Mouse (Mus musculus) v-Abl transformed pro-B cells (cell line): ENCODE measurements around the gene Arl4a.

Experiments used
- in situ Hi-C, 2 experiments: fragments of 400-800 bp; cut with MboI; formaldehyde crosslinking; loops; one replicate each; pipeline ENCODE4 v1.15.1; 2025; ENCODE audit not compliant: unreplicated experiment in 2 of 2

The Arl4a gene

DNA sequence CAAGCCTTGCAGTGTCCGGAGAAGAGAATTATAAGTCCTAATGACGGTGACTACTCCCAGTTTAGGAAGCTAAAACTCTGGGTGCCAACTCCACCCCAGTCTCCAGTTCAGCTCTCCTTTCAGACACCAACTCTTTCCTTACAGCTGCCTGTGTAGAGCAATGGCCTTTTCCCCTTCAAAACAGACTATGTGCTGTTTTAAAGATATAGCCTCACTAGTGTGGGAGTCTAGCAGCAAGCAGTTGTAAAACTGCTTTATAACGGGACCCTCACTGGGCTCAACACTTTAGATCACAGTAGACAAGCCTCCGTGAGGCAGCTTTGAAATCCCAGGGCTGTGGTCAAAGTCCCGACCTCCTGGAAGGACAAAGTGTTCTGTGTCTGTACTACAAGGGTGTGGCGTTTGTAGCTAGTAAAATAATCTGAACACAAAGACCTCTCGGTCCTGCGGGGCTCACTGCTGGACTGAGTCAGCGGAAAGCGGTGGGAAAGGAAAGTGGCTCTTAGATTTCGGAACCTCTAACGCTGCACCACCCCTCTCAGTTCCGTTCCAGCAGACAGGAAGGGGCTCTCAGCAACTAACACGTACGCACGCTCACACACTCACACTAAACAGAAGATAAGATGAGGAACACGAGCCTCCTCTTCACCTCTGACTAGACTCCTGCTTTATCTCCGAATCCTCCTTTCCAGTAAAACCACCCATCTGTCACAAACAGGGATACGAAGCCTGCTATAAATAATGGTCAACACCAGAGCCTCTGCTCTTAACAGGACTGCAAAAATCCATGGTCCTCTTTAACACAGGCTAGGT, 21.0 kb downstream of the Arl4a start:
- in situ Hi-C loops: no loop called here

DNA sequence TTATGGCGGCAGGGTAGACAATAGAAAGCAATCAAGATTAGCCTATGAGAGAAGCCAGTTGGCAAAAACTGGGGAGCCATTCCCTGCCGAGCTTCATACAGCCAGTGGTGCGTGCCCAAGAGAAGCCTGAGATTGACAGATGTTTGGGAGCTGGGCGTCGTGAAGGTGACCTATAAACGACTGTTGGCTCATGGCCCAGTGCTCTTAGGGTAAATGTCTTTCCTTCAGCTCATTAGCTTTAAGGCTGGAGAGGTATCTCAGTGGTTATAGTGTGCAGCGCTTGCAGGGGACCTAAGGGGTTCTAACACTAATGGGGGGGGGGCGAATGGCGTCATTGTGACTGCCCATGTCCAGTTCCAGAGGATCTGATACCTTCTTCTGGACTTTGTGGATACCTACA, 21.8 kb downstream of the Arl4a start:
- in situ Hi-C loops: no loop called here

DNA sequence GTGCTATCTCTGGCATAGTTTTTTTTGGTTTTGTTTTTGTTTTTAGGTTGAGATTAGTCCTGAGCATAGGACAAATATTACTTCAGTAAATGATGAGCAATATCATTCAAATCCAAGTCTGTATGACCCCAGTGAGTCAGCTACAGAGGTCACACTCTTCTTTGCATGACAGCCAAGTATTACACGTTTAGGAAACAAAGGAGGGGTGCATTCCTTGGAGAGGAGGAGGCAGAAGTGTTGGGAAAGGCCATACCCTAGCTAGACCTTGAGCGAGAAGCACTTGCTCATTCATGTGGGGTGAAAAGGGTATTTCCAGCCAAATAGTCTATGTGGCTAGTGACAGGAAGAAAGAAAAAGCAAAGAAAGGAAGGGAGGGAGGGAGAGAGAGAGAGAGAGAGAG, 28.0 kb downstream of the Arl4a start:
- in situ Hi-C loops: no loop called here

DNA sequence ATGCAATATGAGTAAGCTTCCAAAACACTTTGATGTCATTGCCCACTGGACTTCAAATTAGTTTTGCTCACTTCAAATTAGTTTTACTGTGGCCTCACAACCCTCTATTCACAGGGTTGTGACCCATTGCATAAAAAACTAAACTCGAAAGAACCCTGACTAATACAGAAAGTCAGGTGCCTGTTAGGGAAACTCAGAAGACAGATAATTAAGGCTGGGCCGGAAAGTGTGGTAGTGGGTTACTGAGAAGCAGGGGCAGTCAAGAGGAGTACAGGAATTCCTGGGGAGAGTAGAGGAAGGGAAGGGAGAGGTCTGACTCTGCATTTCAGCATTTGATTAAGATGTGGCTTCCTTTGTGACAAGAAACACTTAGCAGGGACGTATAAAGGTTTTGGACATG, 29.4 kb downstream of the Arl4a start:
- in situ Hi-C loops: no loop called here

DNA sequence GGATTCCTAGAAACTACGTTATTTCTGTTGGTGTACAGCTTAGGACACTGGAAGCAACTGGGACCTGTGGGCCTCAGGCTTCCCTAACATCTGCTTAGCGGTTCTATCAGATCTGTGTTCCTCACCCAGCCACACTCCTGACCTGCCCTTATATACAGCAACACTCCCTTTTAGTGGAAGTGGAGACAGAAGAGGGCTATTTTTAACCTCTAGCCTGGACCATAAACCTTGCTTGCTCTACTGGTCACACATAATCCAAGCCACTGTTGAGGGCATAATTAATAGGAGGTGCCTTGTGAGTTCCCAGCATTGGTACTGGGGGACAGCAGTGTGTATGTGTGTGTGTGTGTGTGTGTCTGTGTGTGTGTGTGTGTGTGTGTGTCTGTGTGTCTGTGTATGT, 33.1 kb downstream of the Arl4a start:
- in situ Hi-C loops: no loop called here

DNA sequence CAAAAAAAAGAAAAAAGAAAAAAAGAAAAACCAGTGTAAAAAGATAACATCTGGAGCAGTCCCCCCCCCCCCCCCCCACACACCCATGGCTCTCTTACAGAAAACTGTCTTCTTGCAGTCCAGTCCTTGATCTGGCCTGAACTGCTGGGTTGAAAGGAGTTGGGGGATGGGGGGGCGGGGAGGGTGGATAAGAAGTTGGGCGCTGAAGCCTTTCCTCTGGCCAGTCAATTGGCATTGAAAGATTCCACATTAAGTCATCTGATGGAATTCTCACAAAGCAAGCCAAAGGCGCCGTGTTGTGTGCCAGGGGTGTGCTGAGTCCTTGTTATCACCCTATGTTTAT, 39.0 kb downstream of the Arl4a start:
- in situ Hi-C loops: no loop called here

DNA sequence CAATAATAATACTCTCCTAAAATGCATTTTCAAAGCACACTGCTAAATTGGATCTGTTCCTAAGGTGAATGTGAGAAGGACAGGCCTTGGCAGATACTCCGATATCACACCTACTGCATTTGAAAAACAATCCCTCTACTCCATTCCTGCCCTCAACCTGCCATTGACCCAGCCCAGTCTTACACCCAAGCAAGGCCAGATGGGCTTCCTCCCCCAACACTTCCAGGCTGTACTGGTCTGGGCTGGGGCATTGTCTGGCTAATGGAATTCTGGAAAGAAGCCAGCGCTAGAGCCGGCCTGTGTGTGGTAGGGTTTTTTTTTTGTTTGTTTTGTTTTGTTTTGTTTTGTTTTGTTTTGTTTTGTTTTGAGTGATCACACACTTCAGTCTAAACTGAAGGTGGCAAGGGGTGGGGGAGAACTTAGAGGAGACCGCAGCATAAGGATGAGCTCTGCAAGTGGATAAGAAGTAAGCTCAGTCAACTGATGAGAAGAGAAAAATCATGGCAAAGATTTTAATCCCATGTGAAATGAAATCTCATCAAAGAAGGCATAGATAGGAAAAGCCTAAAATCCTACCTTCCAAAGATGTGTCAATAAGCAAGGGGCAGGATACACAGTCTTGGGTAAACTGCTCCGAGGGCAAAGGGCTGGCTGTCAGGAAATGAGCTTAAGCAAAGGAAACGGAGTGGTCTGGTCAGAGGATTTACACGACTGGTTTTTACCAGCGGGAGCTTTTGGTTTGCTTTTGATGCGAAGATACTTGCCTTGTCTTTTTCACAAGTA, 39.6 kb downstream of the Arl4a start:
- in situ Hi-C loops: no loop called here

DNA sequence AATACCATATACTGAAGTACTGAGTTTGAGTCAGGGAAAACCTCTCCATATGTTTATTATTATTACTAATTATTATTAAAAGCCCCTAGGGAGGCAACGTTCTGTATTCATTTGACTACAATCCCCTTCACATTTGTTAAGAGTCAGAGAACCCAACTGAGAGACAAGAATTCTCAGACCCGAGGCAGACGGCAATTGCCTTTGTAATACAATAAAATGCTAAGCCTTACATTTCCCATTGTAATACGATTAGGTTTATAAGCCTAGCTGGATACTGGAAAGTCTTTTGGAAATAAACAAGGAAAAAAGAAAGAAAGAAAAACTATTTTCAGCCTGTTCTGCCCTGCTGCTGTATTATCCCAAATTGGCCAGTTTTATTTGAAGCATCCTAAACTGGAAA, 40.2 kb downstream of the Arl4a start:
- in situ Hi-C loops: no loop called here

DNA sequence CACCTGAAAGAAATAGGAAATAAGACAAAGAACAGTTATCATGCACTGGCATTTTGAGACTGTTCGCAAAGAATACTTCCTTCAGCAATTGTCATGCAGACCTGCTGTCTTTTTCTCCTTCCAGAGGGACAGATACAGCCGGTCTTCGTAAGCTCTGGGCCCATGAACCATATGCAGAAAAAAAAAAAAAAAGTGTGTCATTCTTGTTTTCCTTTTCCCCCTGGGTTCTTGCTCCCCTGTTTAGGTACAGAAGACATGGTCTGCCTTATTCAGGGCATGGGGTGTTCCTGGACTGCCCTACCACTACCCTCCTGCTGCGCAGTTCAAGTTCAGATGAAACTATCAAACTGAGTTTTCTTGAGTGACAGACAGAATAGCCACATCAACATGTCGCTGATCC, 41.8 kb downstream of the Arl4a start:
- in situ Hi-C loops: no loop called here

DNA sequence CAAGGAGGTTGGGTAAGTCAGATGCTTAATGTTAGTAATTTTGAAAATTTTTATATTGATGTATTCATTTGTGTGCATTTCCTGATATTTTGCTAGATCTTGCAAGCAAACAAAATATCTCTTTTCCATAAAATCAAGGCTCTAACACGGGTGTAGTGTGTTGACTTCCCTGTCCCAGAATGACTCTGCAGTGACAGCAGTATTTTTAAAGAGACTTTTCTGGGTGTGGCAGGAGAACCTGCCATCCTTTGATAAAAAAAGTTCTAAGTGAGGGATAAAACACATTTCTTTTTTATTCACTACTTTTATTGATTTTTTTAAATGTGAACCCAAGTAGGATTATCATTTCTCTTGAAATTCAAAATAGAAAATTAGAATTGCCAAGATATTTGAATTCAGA, 42.2 kb downstream of the Arl4a start:
- in situ Hi-C loops: no loop called here

DNA sequence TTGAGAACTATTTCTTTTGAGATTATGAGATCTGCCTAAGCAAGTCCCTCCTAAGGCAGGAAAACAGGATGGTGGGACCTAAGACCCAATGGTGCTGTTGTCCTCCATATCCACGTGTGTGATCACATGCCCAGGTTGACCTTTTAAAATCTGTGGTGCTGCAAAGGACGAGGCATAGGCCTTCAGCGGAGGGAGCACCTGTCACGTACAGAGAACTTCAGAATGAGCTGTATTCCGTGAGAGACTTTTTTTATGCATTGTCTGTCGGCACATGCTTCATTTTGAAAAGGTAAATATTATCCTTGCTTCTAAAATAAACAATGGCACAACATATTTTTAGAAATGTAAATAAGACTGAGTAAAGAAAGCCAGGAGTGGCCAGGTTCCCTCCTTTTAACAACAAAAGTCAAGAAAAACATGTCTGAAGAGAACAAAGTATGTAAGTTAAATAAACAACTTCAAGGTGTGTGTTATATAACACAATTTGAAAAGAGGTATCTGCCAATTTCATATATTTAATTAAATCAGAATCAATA, 45.0 kb downstream of the Arl4a start:
- in situ Hi-C loops: no loop called here

DNA sequence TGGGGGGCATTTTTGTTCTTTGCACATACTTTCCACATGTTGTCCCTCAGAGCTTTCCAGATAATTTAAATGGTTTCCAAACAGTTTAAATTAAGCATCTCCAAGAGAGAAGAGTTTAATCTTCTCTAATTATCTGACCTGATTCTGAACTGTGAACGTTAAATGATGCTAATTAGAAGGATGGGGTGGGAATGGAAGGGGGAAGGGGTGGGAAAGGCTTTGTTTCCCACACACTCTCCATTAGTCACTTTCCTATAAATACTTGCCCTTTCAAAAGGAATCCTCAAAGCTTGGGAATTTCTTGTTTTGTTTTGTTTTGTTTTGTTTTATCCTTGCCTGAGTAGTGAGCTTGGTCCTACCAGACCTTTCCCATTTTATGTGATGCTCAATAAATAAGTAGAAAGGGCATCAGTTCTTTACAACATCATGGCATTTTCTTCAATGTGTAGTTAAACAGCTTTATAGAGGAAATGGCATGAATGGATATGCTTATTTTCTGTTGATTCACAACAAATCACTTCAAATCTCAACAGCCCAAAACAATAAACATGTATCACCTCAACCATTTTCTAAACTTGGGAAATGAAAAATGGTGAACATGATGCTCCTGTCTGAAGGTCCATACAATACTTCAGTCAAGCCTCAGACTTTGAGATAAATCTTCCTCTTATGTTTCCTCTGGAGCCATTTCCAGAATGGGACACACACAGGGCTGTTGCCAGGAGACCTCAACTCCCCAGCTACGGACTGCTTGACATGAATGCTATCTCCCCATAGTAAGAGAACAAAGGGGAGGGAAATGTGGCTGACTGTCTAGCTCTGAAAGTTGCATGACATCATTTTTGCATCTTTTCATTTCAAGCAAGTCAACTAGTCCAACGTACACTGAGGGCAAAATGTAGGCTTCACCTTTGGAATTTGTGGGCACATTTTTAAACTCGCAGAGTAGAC, 46.7 kb downstream of the Arl4a start:
- in situ Hi-C loops: no loop called here

DNA sequence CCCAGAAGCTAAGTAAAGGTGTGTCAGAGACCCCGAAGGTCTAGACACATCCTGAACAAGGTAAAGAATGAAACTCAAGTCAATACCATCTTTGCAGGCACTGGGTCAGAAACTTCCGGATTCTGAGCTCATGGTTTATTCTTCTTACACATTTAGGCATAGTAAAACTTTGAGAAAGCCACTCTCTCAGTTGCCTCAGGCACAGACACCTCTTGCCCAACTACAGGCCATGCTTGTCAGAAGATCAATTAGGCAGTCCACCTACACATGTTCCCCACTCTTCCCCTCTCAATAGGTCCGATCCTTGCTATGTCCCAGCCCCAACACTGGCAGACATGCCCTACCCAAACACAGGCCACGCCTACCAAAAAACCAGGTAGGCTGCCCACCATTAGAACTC, 48.7 kb downstream of the Arl4a start:
- in situ Hi-C loops: no loop called here

DNA sequence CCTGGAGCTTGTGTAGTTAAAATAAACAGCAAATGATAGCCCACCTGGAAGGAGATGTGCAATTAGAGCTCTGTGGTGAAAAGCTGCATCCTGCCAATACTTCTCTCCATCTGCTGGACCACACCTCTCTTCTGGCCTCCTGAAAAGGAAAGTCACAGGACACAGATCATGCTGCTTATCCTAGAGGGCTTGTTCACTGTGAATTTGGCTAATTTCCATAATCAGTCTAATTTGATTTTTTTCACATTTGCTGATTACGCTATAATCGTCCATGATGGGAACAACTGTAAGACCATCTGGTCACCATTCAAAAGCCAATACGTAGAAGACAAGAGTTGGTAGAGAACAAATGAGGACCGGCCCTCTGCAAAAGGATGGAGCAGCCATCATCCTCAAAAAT, 50.6 kb downstream of the Arl4a start:
- in situ Hi-C loops: no loop called here

DNA sequence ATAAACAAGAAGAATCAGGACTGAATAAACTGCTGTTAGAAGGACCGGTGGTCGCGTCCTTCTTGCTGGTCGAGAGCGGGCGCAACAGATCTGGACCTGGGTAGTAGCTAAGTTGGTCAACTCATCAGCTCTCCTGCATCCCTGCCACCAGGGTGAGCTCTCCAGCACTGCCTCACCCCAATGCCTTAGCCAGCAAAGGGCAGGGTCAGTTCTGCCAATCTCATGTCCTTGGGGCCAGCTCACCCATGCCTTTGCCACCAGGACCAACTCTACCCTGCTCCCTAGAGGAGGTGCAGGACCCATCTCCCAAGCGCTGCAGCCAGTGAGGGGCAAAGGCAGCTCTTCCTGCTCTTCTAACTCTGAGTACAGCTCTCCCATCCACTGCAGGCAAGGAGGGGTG, 52.2 kb downstream of the Arl4a start:
- in situ Hi-C loops: no loop called here

DNA sequence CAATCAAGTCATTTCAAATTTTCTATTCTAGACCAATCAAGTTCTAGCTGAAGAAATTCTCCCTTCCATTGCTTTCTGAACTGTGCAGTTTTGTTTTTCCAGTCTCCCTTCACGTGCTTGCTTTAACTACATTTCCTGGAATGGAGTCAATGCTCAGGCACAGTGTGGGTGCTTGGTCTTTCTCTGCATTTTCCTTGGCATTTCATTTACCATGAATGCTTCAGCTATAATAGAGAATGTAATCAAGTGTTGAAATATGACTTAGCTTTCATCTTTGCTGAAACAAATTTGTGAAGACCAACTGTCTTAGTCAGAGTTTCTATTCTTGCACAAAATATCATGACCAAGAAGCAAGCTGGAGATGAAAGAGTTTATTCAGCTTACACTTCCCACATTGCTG, 58.0 kb downstream of the Arl4a start:
- in situ Hi-C loops: no loop called here

DNA sequence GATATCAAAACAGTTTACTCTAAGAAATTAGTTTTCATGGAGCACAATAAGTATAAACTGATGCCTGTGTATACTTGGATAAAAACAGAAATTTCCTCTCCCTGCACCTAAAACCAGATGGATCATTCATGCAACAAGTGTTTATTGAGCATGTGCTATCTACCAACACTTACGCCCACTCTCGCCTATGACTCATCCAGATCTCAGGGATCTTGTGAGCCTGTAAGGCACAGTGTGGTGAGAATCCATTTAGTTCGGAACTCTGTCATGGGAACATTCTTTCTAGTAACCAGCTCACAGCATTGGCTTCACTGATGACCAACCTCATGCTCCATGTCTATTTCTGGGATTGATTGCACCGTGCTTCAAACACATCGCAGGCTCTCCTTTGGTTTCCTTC, 58.8 kb downstream of the Arl4a start:
- in situ Hi-C loops: no loop called here

DNA sequence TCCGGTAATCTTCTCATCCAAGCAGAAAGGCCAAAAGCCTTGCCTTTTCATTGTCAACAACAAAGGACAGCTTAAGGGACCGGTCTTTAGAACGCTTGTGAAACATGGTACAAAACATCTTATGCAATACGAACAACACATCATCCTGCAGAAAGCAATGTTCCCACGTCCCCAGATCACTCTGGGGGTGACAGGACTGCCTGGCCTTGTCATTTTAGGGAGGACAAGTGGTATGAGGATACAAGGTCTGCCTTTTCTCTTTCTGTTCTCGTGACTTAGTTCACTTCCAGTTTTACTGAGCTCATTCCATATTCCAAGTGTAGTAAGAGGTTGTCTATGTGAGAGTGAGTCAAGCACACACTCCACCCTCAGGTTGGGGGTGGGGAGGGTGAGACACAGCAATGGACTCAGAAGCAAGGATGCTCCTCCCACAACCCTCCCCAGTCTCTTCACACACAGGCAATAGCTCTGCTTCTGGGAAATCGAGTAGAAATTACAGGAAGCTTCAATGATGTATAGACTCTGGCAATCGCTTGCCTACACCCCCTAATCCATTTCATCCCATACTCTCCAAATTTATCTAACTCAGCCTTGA, 59.7 kb downstream of the Arl4a start:
- in situ Hi-C loops: no loop called here

DNA sequence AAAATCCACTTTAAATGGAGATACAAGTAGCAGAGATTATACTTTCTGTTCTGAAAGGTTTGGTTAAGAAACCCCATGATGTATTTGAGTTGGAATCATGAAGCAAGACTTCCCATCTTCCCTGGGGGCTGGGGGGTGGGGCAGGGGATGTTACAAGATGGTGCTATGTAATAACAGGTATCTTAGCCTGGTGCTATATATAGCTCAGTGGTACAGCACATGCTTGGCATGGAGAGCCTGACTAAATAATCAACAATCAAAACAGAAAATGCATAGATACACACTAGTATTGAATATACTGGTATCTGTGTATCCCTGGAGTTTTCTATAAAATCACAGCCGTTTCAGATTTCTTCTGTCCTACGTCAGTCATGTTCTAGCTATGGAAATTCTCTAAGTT, 61.4 kb downstream of the Arl4a start:
- in situ Hi-C loops: no loop called here

DNA sequence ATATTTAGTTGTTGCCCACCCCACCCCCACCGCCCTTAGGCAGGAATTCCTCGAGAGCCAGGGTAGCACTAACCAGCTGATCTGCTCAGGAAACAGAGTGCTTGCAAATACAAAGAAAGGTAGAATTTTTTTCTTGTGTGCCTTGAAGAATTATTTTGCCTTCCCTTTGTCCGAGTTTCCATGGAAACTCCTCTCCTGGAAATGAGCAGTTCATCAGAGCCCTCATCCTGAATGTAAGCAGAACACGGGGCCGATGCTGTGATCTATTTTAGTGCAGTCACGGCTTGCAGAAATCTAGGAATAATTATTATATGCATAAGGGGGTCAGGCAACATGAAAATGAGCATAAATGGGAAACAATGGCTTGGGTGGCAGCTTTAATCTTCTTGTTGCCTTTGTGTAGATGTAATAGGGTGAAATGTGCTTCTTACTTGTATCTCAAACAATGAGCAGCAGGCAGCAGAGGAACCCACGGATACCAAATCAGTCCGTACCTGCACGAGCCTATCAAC, 61.9 kb downstream of the Arl4a start:
- in situ Hi-C loops: no loop called here
